Mouse (Mus musculus): ENCODE results near the gene Gm44805. TPM values are rescaled to one million over a fixed set of nuclear protein-coding genes. Genes with fewer than 3 reads are reported as not detected.
A peak's percentile ranks its signal among the peaks of the same experiment; 100 is the strongest.

The Gm44805 gene
- polyA plus RNA-seq, 1 experiment from 2014 or later: not detected

- Histone ChIP-seq H3K9me3 (no peaks in the 10 kb centered on the region), H3K27ac (0 out of 2 replicates have a peak overlapping the region, but pooled peaks have one; percentile 20), H3K4me3 (peak overlapping the region; percentile 27), H3K27me3 (replicated peaks) (no peaks in the 10 kb centered on the region), H3K9ac (peak overlapping the region; percentile 30), H3K36me3 (replicated peaks) (peaks cover 8% of the 10 kb centered on the region; the same call in 1 of the 2 replicates), H3K4me1 (peaks cover 18% of the 10 kb centered on the region), H3K4me2 (peak overlapping the region; percentile 50)
- no peak for ATAC-seq (replicated peaks)
- 2% methylated on average over 28 of the region's 28 CpGs for WGBS
Observed at GRCm38 (mm10) chr7:19697949-19698906, 17.0 kb upstream of the Gm44805 start.

- WGBS: 97% methylated on average over 33 of the region's 34 CpGs
- H3K27me3 ChIP-seq (replicated peaks): no peaks in the 10 kb centered on the region
- peaks cover 18% of the 10 kb centered on the region for H3K4me1 ChIP-seq
- H3K36me3 ChIP-seq (replicated peaks): no peaks in the 10 kb centered on the region
- H3K27ac ChIP-seq: no peak overlapping the region
- H3K9me3 ChIP-seq: no peaks in the 10 kb centered on the region
- H3K4me3 ChIP-seq: no peak overlapping the region
- no peak for ATAC-seq (replicated peaks)
- no peak overlapping the region for H3K9ac ChIP-seq
- no peak overlapping the region for H3K4me2 ChIP-seq
Observed at GRCm38 (mm10) chr7:19696336-19696873, 15.2 kb upstream of the Gm44805 start.

GRCm38 (mm10) chr7:19695881-19696280 lies 14.7 kb upstream of the Gm44805 start:
- WGBS: 88% methylated on average over 6 of the region's 6 CpGs
- no peak for ATAC-seq (replicated peaks)
- Histone ChIP-seq H3K9ac (no peak overlapping the region), H3K9me3 (no peaks in the 10 kb centered on the region), H3K27ac (no peak overlapping the region), H3K36me3 (replicated peaks) (no peaks in the 10 kb centered on the region), H3K4me1 (peaks cover 18% of the 10 kb centered on the region), H3K4me2 (no peak overlapping the region), H3K4me3 (no peak overlapping the region), H3K27me3 (replicated peaks) (no peaks in the 10 kb centered on the region)

DNA sequence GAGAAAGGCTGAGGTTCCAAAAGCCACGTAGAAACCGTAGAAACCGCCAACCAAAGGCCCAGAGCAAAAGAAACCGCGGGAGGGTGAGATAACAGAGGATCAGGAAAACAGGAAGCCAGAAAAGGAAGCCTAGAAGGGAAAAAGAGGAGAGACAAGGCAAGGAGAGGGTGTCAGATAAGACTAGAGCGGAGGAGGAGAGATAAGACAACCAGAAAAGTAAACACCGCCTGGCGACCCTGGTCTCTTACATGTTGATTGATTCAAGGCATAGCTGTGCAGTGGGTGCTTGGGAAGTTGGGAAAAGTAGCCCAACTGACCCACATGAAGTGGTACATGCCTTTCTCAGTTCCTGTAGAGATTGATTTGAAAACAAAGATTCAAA lies 14.0 kb upstream of the Gm44805 start:
- no peaks in the 10 kb centered on the region for H3K9me3 ChIP-seq
- ATAC-seq (replicated peaks): no peak
- no peak overlapping the region for H3K4me2 ChIP-seq
- no peaks in the 10 kb centered on the region for H3K27me3 ChIP-seq (replicated peaks)
- H3K4me3 ChIP-seq: no peak overlapping the region
- WGBS: 65% methylated on average over 8 of the region's 8 CpGs
- H3K27ac ChIP-seq: no peak overlapping the region
- peaks cover 18% of the 10 kb centered on the region for H3K4me1 ChIP-seq
- no peak overlapping the region for H3K9ac ChIP-seq
- no peaks in the 10 kb centered on the region for H3K36me3 ChIP-seq (replicated peaks)

- no peak overlapping the region for H3K4me2 ChIP-seq
- H3K4me1 ChIP-seq: peaks cover 17% of the 10 kb centered on the region
- H3K27ac ChIP-seq: no peak overlapping the region
- 90% methylated on average over 10 of the region's 10 CpGs for WGBS
- H3K9me3 ChIP-seq: no peaks in the 10 kb centered on the region
- no peak for ATAC-seq (replicated peaks)
- no peak overlapping the region for H3K9ac ChIP-seq
- no peak overlapping the region for H3K4me3 ChIP-seq
- H3K36me3 ChIP-seq (replicated peaks): no peaks in the 10 kb centered on the region
- H3K27me3 ChIP-seq (replicated peaks): no peaks in the 10 kb centered on the region
Observed at GRCm38 (mm10) chr7:19694336-19695212, 13.4 kb upstream of the Gm44805 start.

- H3K4me3 ChIP-seq: no peak overlapping the region
- no peak for ATAC-seq (replicated peaks)
- no peaks in the 10 kb centered on the region for H3K36me3 ChIP-seq (replicated peaks)
- no peak overlapping the region for H3K27ac ChIP-seq
- peaks cover 5% of the 10 kb centered on the region for H3K4me1 ChIP-seq
- 29% methylated on average over 10 of the region's 10 CpGs for WGBS
- H3K27me3 ChIP-seq (replicated peaks): no peaks in the 10 kb centered on the region
- no peak overlapping the region for H3K9ac ChIP-seq
- no peak overlapping the region for H3K4me2 ChIP-seq
- H3K9me3 ChIP-seq: no peaks in the 10 kb centered on the region
Observed at GRCm38 (mm10) chr7:19693421-19693820, 12.2 kb upstream of the Gm44805 start.

DNA sequence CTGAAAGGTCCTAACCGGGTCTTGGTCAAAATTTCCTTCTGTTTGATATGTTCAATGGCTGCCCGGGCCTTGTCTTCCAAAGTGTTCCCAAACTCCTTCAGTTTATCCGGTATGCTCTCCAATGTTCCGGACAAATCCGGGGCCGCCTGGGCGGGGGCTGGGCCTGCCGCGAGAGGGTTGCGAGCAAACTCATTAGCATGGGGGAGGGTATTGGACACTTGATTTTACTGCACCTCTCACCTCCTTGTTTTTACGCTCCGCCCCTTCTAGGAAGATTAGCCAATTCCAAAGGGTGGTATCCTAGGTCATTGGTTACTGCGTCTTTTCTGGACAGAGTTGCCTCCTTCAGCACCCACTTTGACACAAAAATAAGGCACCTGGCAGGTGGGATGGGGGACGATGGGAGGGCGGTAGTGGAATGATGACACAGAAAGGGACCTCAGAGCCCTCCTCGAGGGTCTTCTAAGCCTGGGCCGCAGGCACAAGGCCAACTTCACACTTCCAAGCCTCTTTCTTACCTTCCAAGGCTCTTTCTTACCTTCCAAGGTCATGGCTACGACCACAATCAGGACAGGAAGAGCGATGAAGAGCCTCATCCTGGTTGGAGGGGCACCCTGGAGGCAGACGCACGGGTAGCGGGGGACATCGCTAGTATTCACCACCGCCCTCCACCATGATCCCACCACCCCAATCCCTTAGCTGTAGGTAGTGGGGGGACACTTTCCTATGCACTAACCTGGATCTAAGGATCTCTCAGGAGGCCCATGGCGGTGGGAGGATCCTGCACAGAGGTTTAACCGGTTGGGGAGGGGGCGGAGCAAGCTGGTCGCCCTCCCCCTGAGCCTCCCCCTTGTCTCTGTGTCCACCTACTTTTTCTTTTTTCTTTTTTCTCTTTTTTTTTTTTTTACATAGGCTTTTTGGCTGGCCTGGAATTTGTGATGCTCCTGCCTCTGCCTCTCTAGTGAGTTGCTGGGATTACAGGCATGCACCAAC lies 10.9 kb upstream of the Gm44805 start, which contains the start of gene Apoc1:
Gene Apoc1, minus strand, starts transcription at position 788 of the 993 bp plus-strand sequence.
- no peaks in the 10 kb centered on the region for H3K4me1 ChIP-seq
- no peaks in the 10 kb centered on the region for H3K27me3 ChIP-seq (replicated peaks)
- no peak within 1 kb of the TSS for H3K9ac ChIP-seq
- H3K27ac ChIP-seq: no peak within 1 kb of the TSS
- H3K36me3 ChIP-seq (replicated peaks): no peaks in the 10 kb centered on the region
- ATAC-seq (replicated peaks): no peak
- H3K9me3 ChIP-seq: no peaks in the 10 kb centered on the region
- WGBS: 51% methylated on average over 28 of the region's 28 CpGs
- H3K4me2 ChIP-seq: no peak within 1 kb of the TSS
- H3K4me3 ChIP-seq: no peak within 1 kb of the TSS

DNA sequence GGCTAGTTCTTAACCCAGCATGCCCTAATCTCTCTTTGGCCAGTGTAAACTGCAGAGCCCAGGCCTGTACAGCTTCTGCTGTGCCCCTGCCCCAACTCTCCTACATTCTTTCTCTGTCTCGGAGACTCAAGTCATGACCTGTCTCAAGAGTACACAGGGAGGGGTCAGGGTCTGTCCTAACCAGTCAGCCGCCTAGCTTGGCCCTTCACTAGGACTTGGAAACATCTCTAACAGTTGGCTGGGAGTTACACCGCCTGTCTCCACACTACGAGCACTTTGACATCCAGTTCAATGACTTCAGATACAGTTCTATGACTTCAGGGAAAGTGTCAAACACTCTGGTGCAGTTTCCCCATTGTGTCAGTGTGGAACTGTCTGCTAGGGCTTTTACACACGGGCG lies 10.2 kb upstream of the Gm44805 start:
- Histone ChIP-seq H3K27me3 (replicated peaks) (no peaks in the 10 kb centered on the region), H3K27ac (no peak overlapping the region), H3K9ac (no peak overlapping the region), H3K4me1 (no peaks in the 10 kb centered on the region), H3K9me3 (no peaks in the 10 kb centered on the region), H3K36me3 (replicated peaks) (no peaks in the 10 kb centered on the region), H3K4me2 (no peak overlapping the region), H3K4me3 (no peak overlapping the region)
- ATAC-seq (replicated peaks): no peak
- 76% methylated on average over 6 of the region's 6 CpGs for WGBS

GRCm38 (mm10) chr7:19690845-19691244 lies 9.6 kb upstream of the Gm44805 start:
- Histone ChIP-seq H3K9me3 (no peaks in the 10 kb centered on the region), H3K4me1 (no peaks in the 10 kb centered on the region), H3K27ac (no peak overlapping the region), H3K4me3 (no peak overlapping the region), H3K9ac (no peak overlapping the region), H3K4me2 (no peak overlapping the region), H3K27me3 (replicated peaks) (no peaks in the 10 kb centered on the region), H3K36me3 (replicated peaks) (no peaks in the 10 kb centered on the region)
- no peak for ATAC-seq (replicated peaks)
- 90% methylated on average over 4 of the region's 4 CpGs for WGBS

- Histone ChIP-seq H3K27ac (no peak overlapping the region), H3K4me3 (no peak overlapping the region), H3K4me1 (no peaks in the 10 kb centered on the region), H3K4me2 (no peak overlapping the region), H3K9me3 (no peaks in the 10 kb centered on the region), H3K9ac (no peak overlapping the region), H3K27me3 (replicated peaks) (no peaks in the 10 kb centered on the region), H3K36me3 (replicated peaks) (no peaks in the 10 kb centered on the region)
- ATAC-seq (replicated peaks): no peak
- 92% methylated on average over 2 of the region's 2 CpGs for WGBS
Observed at GRCm38 (mm10) chr7:19688611-19689010, 7.4 kb upstream of the Gm44805 start.

- no peak overlapping the region for H3K9ac ChIP-seq
Observed at GRCm38 (mm10) chr7:19688101-19688500, 6.9 kb upstream of the Gm44805 start.

More at GRCm38 (mm10) chr7:19688101-19688500, 6.9 kb upstream of the Gm44805 start:
- H3K4me1 ChIP-seq: no peaks in the 10 kb centered on the region
- WGBS: 86% methylated on average over 10 of the region's 10 CpGs
- no peak overlapping the region for H3K27ac ChIP-seq
- H3K36me3 ChIP-seq (replicated peaks): no peaks in the 10 kb centered on the region
- no peak overlapping the region for H3K4me2 ChIP-seq
- no peak overlapping the region for H3K4me3 ChIP-seq
- H3K9me3 ChIP-seq: no peaks in the 10 kb centered on the region
- no peak for ATAC-seq (replicated peaks)
- no peaks in the 10 kb centered on the region for H3K27me3 ChIP-seq (replicated peaks)

Measured in midbrain, embryonic 15.5 days (tissue).